In the genomic region with DNA sequence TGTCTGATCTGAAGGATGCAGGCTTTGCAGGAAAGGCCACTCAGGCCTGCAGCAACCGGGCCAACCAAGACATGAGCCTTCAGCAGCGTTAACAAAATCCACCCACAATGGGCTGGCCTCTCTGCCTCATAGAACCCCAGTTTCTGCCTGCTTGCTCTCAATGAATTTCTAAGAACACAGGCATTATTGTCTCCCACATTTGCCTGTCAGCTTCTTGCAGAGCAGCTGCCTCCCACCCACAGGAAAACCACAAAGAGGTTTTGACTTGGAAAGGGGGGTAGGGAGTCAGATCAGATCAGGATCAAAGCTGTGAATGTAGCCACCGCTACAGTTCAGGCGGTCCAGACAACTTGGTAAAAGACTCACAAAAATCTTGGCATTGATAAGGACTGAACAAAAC, we compare ENCODE assay signal across 9 mouse cellular contexts. TPM values are rescaled to one million over a fixed set of nuclear protein-coding genes. Genes with fewer than 3 reads are reported as not detected.
DNase-seq lines count a peak whose midpoint lies in the region; ATAC-seq lines count a peak whose summit lies in the region.
"Had no signal": no experiment of that assay in that cellular context is flagged by ENCODE, and none has a peak within 500 bp of the region (broad histone marks: within the 10 kb centered on the region; RNA-seq: fewer than 3 reads in every experiment).

No protein-coding gene starts in this region.

- peak overlapping the region; percentile 67 for H3K27ac ChIP-seq in hindbrain, embryonic 10.5 days
- H3K27ac ChIP-seq in hindbrain, embryonic 14.5 days, result no peak overlapping the region
- no peak overlapping the region for H3K27ac ChIP-seq in hindbrain, embryonic 15.5 days (replicated peaks)
- H3K27ac ChIP-seq: embryonic facial prominence, embryonic 13.5 days had no signal

- H3K9ac ChIP-seq in hindbrain, embryonic 14.5 days, result no peak overlapping the region
- H3K9ac ChIP-seq in hindbrain, embryonic 15.5 days, result no peak overlapping the region
- H3K9ac ChIP-seq: embryonic facial prominence, embryonic 13.5 days had no signal

- peaks cover 43% of the 10 kb centered on the region for H3K4me1 ChIP-seq in hindbrain, embryonic 10.5 days (replicated peaks)
- H3K4me1 ChIP-seq in hindbrain, embryonic 14.5 days (replicated peaks; ENCODE audit: control insufficient read depth, insufficient read depth, low read length), result 0 out of 2 replicates have a peak, but pooled peaks cover 6% of the 10 kb centered on the region
- H3K4me1 ChIP-seq in hindbrain, embryonic 15.5 days (replicated peaks), result no peaks in the 10 kb centered on the region

- H3K4me3 ChIP-seq in hindbrain, embryonic 10.5 days, result no peak overlapping the region
- no peak overlapping the region for H3K4me3 ChIP-seq in hindbrain, embryonic 14.5 days (replicated peaks; ENCODE audit: low read length)
- no peak overlapping the region for H3K4me3 ChIP-seq in hindbrain, embryonic 15.5 days
- H3K4me3 ChIP-seq: embryonic facial prominence, embryonic 13.5 days had no signal

- peaks cover 11% of the 10 kb centered on the region for H3K36me3 ChIP-seq in hindbrain, embryonic 10.5 days
- H3K36me3 ChIP-seq in hindbrain, embryonic 14.5 days (replicated peaks; ENCODE audit: control insufficient read depth, insufficient read depth), result no peaks in the 10 kb centered on the region
- H3K36me3 ChIP-seq in hindbrain, embryonic 15.5 days, result no peaks in the 10 kb centered on the region

- H3K27me3 ChIP-seq in hindbrain, embryonic 10.5 days (ENCODE audit: insufficient read depth, poor library complexity, severe bottlenecking), result peaks cover 19% of the 10 kb centered on the region
- no peaks in the 10 kb centered on the region for H3K27me3 ChIP-seq in hindbrain, embryonic 14.5 days (ENCODE audit: control insufficient read depth, insufficient read depth, low read length)
- no peaks in the 10 kb centered on the region for H3K27me3 ChIP-seq in hindbrain, embryonic 15.5 days
- H3K27me3 ChIP-seq: embryonic facial prominence, embryonic 13.5 days had no signal

- ATAC-seq in hindbrain, embryonic 14.5 days (ENCODE audit: low FRiP score), result no peak
- 0 out of 2 replicates have a peak, but pooled peaks have one; percentile 46 for ATAC-seq in hindbrain, embryonic 15.5 days (ENCODE audit: low FRiP score, low read depth)

- peak; percentile 20 for DNase-seq in hindbrain, embryonic 10.5 days (ENCODE audit: low spot score)
- DNase-seq in hindbrain, embryonic 14.5 days (ENCODE audit: low spot score), result no peak
- peak; percentile 15 for DNase-seq in thymus, postnatal 25 days
- DNase-seq in thymus, postnatal 10 days (ENCODE audit: low spot score in 2 of 2), result no peak
- peak; percentile 40 for DNase-seq in testis, postnatal 14 days (ENCODE audit: low spot score)
- DNase-seq in gastrocnemius, postnatal 10 days, result no peak
- no peak for DNase-seq in right cerebral cortex, adult 2 months (ENCODE audit: low spot score in 2 of 2)

- H3K9me3 ChIP-seq in hindbrain, embryonic 10.5 days, result no peaks in the 10 kb centered on the region
- H3K9me3 ChIP-seq in hindbrain, embryonic 14.5 days (ENCODE audit: control insufficient read depth, low read length), result no peaks in the 10 kb centered on the region
- H3K9me3 ChIP-seq in hindbrain, embryonic 15.5 days, result no peaks in the 10 kb centered on the region
- H3K9me3 ChIP-seq: embryonic facial prominence, embryonic 13.5 days had no signal

- H3K4me2 ChIP-seq in hindbrain, embryonic 14.5 days (replicated peaks), result no peak overlapping the region
- H3K4me2 ChIP-seq in hindbrain, embryonic 15.5 days, result no peak overlapping the region
- H3K4me2 ChIP-seq: embryonic facial prominence, embryonic 13.5 days had no signal

- WGBS in hindbrain, embryonic 10.5 days, result 26% methylated on average over 4 of the region's 4 CpGs
- WGBS in hindbrain, embryonic 14.5 days, result 21% methylated on average over 4 of the region's 4 CpGs
- 23% methylated on average over 4 of the region's 4 CpGs for WGBS in hindbrain, embryonic 15.5 days

RNA-seq across cellular contexts. Expression of gene Rab20, which starts 25.5 kb away (rescaled TPM):
- polyA plus RNA-seq in hindbrain, embryonic 10.5 days (2016; fragmentation: Nextera tagmentation; extraction: Ambion mirVana), result 1.0 and 1.9 TPM in 2 replicates
- polyA plus RNA-seq in hindbrain, embryonic 14.5 days (2014; fragmentation: Nextera tagmentation; extraction: Ambion mirVana), result 1.4 TPM in 2 replicates
- polyA plus RNA-seq in hindbrain, embryonic 15.5 days (2015; fragmentation: Nextera tagmentation; extraction: Ambion mirVana), result 1.3 and 1.5 TPM in 2 replicates
- 1 to 10 TPM; 1.1 TPM for total RNA-seq in gastrocnemius, postnatal 10 days (2021)

RNA-seq across cellular contexts. Expression of gene Naxd, which starts 44.3 kb away (rescaled TPM):
- 110 and 127 TPM in 2 replicates for polyA plus RNA-seq in hindbrain, embryonic 10.5 days (2016; fragmentation: Nextera tagmentation; extraction: Ambion mirVana)
- 130 and 145 TPM in 2 replicates for polyA plus RNA-seq in hindbrain, embryonic 14.5 days (2014; fragmentation: Nextera tagmentation; extraction: Ambion mirVana)
- 144 and 148 TPM in 2 replicates for polyA plus RNA-seq in hindbrain, embryonic 15.5 days (2015; fragmentation: Nextera tagmentation; extraction: Ambion mirVana)
- 10 to 100 TPM; 25.8 to 30.6 TPM for total RNA-seq in gastrocnemius, postnatal 10 days (2021)

Comparison
In these comparisons a context has a peak if more than half of its experiments do, and no peak if none do; other contexts are left out.
1. DNase-seq: peak in hindbrain, embryonic 10.5 days (single experiment), thymus, postnatal 25 days (single experiment) and testis, postnatal 14 days (single experiment); none in hindbrain, embryonic 14.5 days (single experiment), thymus, postnatal 10 days (0 of 2), gastrocnemius, postnatal 10 days (single experiment) and right cerebral cortex, adult 2 months (0 of 2).